Mouse (Mus musculus) heart, adult 11 months (tissue): Measurements from ENCODE around the gene Gm20683.
"Not testable (repeated sequence)": the region's sequence is repeated elsewhere in the genome, so short reads cannot be mapped to it uniquely, and the experiment has no call there.

ENCODE experiments used
- DNase-seq: peaks from one replicate; pipeline ENCODE4 v3.0.0; 2022

Gene Gm20683

GRCm38 (mm10) chr17:25825984-25826570 lies 15.5 kb downstream of the Gm20683 start:
- DNase-seq: peak; percentile 92

- DNase-seq: peak; percentile 91
Observed at GRCm38 (mm10) chr17:25825311-25825710, 16.3 kb downstream of the Gm20683 start.

- peak; percentile 91 for DNase-seq
Observed at GRCm38 (mm10) chr17:25824362-25825142, 17.0 kb downstream of the Gm20683 start.

- peak; percentile 96 for DNase-seq
Observed at GRCm38 (mm10) chr17:25823452-25823851, 18.1 kb downstream of the Gm20683 start, which contains the start of gene Wdr24. Wdr24 (plus strand) TSS chr17:25823627.

- peak; percentile 91 for DNase-seq
Observed at GRCm38 (mm10) chr17:25818851-25819780, 22.4 kb downstream of the Gm20683 start.

GRCm38 (mm10) chr17:25817662-25818061 lies 23.9 kb downstream of the Gm20683 start:
- DNase-seq: no peak

- peak; percentile 91 for DNase-seq
Observed at GRCm38 (mm10) chr17:25813471-25813870, 28.1 kb downstream of the Gm20683 start.

GRCm38 (mm10) chr17:25810890-25811289 lies 30.7 kb downstream of the Gm20683 start:
- no peak for DNase-seq

- DNase-seq: no peak
Observed at GRCm38 (mm10) chr17:25809606-25810340, 31.8 kb downstream of the Gm20683 start.

GRCm38 (mm10) chr17:25808789-25809605 lies 32.6 kb downstream of the Gm20683 start, which contains the start of gene Fbxl16:
Fbxl16 (plus strand) TSS chr17:25809085.
- DNase-seq: peak; percentile 99

- DNase-seq: no peak
Observed at GRCm38 (mm10) chr17:25808028-25808427, 33.5 kb downstream of the Gm20683 start.

GRCm38 (mm10) chr17:25807452-25807851 lies 34.1 kb downstream of the Gm20683 start:
- DNase-seq: not testable (repeated sequence)

GRCm38 (mm10) chr17:25806507-25806906 lies 35.1 kb downstream of the Gm20683 start:
- no peak for DNase-seq

GRCm38 (mm10) chr17:25802825-25803517 lies 38.6 kb downstream of the Gm20683 start:
- DNase-seq: peak; percentile 95

GRCm38 (mm10) chr17:25801029-25801428 lies 40.5 kb downstream of the Gm20683 start:
- DNase-seq: peak; percentile 95

GRCm38 (mm10) chr17:25796951-25797369 lies 44.6 kb downstream of the Gm20683 start, which contains the start of gene Metrn:
Metrn (minus strand) TSS chr17:25797136.
- DNase-seq: peak; percentile 100

- peak; percentile 96 for DNase-seq
Observed at GRCm38 (mm10) chr17:25796211-25796771, 45.3 kb downstream of the Gm20683 start.

- peak; percentile 94 for DNase-seq
Observed at GRCm38 (mm10) chr17:25795609-25796092, 45.9 kb downstream of the Gm20683 start, which contains the start of gene AC134908.4. AC134908.4 (minus strand) TSS chr17:25795659.

- peak; percentile 92 for DNase-seq
Observed at GRCm38 (mm10) chr17:25794998-25795397, 46.6 kb downstream of the Gm20683 start.

GRCm38 (mm10) chr17:25794197-25794596 lies 47.4 kb downstream of the Gm20683 start:
- no peak for DNase-seq
